Mouse (Mus musculus) intestine, embryonic 14.5 days (tissue): Measurements from ENCODE around the gene Zmat5. TPM values are rescaled to one million over a fixed set of nuclear protein-coding genes. Genes with fewer than 3 reads are reported as not detected.

Experiments
- ATAC-seq: fragments of 200-750 bp; cut with Nextera tagmentation; replicated peaks from 2 replicates; pipeline ENCODE4 v1.8.0; 2017; ENCODE audit warnings: low read depth, moderate number of reproducible peaks, moderate TSS enrichment, moderate library complexity; ENCODE audit not compliant: low FRiP score, low TSS enrichment
- DNase-seq: peaks from one replicate; pipeline ENCODE4 v3.0.0-alpha.2; 2018; ENCODE audit warnings: low spot score
- H3K27ac ChIP-seq: fragments of 300-500 bp; sonication (generic); 2 replicates; pipeline ENCODE4 v1.5.1; 2014; ENCODE audit warnings: low read depth, mild to moderate bottlenecking, control low read depth
- H3K27me3 ChIP-seq: fragments of 300-500 bp; sonication (generic); replicated peaks from 2 replicates; pipeline ENCODE4 v1.6.1; 2014; ENCODE audit warnings: low read length, control low read depth; ENCODE audit not compliant: control insufficient read depth, insufficient read depth
- H3K36me3 ChIP-seq: fragments of 300-500 bp; sonication (generic); 2 replicates; pipeline ENCODE4 v1.6.1; 2014; ENCODE audit warnings: low read length, control low read depth; ENCODE audit not compliant: control insufficient read depth, insufficient read depth
- H3K4me1 ChIP-seq: fragments of 300-500 bp; sonication (generic); replicated peaks from 2 replicates; pipeline ENCODE4 v1.6.1; 2014; ENCODE audit warnings: low read length, control low read depth, mixed read lengths; ENCODE audit not compliant: control insufficient read depth, insufficient read depth
- H3K4me2 ChIP-seq: fragments of 300-500 bp; sonication (generic); 2 replicates; pipeline ENCODE4 v1.6.1; 2014; ENCODE audit warnings: low read length
- H3K4me3 ChIP-seq: fragments of 300-500 bp; sonication (generic); 2 replicates; pipeline ENCODE4 v1.5.1; 2014; ENCODE audit warnings: low read depth, low read length, control low read depth, mixed read lengths
- H3K9ac ChIP-seq: fragments of 300-500 bp; sonication (generic); 2 replicates; pipeline ENCODE4 v1.6.1; 2014; ENCODE audit warnings: mild to moderate bottlenecking, low read length
- H3K9me3 ChIP-seq: fragments of 300-500 bp; sonication (generic); 2 replicates; pipeline ENCODE4 v1.6.1; 2016; ENCODE audit warnings: low read length, control low read depth; ENCODE audit not compliant: control insufficient read depth
- WGBS: fragments of 180-500 bp; shearing (Covaris S2); extraction: QIAGEN DNeasy Blood & Tissue Kit; methylation state at CpG from one replicate; pipeline ENCODE4 v1.1.7; 2014; 5-methylcytosine and 5-hydroxymethylcytosine counted together
- polyA plus RNA-seq: library from polyadenylated mRNA; unstranded; fragments of >200 nt; fragmentation: Nextera tagmentation; extraction: Ambion mirVana; gene quantifications from 2 replicates; pipeline ENCODE4 v1.2.1, GENCODE M21; 2014

Gene Zmat5
- polyA plus RNA-seq, 1 experiment from 2014 or later, result 59.4 TPM

DNA sequence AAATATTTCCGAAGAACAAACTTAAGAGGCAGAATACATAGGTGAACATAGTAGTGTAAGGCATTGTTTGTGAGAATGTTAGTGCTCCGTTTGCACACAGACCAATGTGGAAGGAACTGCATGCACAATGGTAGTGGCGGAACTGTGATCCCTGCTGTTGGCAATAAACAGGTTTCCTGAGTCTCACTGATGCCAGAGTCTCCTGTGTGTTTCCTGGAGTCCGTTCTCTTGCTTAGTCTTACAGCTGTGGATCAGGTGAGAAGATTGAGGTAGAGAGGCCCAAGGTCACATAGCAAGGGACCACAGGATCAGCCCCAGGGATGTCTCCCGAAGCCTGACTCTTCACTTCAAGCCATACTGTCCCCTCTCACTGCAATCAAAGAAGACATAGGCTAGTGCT is 19.0 kb upstream of the Zmat5 start:
- ATAC-seq (no peak), DNase-seq (no peak)
- Histone ChIP-seq H3K9me3 (no peaks in the 10 kb centered on the region), H3K27me3 (no peaks in the 10 kb centered on the region), H3K36me3 (peaks cover 29% of the 10 kb centered on the region), H3K9ac (no peak overlapping the region), H3K4me2 (no peak overlapping the region), H3K4me3 (no peak overlapping the region), H3K4me1 (no peaks in the 10 kb centered on the region), H3K27ac (no peak overlapping the region)
- WGBS, result 76% methylated on average over 5 of the region's 5 CpGs

DNA sequence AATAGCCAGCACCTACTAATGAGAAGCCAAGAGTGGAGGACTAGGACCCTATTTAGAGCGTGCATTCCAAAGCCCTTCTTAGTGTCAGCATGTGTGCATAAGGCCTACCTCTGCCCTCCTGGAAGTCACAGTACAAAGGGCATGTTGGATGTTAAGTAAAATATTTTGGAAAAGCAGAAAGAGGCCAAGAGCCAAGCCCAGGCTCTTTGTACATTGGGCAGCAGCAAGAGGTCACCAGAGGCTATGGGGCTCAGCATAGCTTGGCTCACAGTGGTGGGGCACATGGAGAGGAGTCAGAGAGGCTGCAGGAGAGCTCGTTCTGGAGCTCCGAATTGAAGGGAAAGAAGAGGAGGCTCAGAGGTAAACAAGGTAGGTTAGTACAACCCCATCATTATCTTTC is 17.5 kb upstream of the Zmat5 start:
- Histone ChIP-seq H3K4me1 (no peaks in the 10 kb centered on the region), H3K4me3 (no peak overlapping the region), H3K27me3 (no peaks in the 10 kb centered on the region), H3K36me3 (peaks cover 14% of the 10 kb centered on the region), H3K9ac (no peak overlapping the region), H3K4me2 (no peak overlapping the region), H3K9me3 (no peaks in the 10 kb centered on the region), H3K27ac (no peak overlapping the region)
- 59% methylated on average over 3 of the region's 3 CpGs for WGBS
- ATAC-seq (no peak), DNase-seq (no peak)

DNA sequence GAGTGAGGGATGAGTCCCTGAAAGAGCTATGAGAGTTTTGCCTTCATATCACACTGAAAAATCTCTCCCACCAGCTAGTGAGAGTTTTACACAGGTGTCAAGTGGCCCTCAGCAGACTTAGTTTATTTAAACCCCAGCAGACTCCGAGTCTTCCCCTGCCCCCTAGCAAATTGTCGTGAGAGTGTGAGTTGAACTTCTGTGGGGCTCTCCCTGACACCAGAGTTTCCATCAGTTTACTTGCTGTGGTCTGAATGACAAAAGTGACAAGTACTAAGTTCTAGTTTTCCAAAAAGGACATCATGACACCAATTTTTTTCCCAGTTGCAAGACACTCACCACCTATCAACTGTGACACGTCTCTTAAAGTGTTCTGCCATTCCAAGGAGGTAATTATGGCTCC is 16.6 kb upstream of the Zmat5 start:
- Histone ChIP-seq H3K4me3 (no peak overlapping the region), H3K4me1 (no peaks in the 10 kb centered on the region), H3K27me3 (no peaks in the 10 kb centered on the region), H3K4me2 (no peak overlapping the region), H3K9ac (no peak overlapping the region), H3K36me3 (peaks cover 8% of the 10 kb centered on the region), H3K9me3 (no peaks in the 10 kb centered on the region), H3K27ac (no peak overlapping the region)
- ATAC-seq (no peak), DNase-seq (no peak)
- 35% methylated on average over 3 of the region's 3 CpGs for whole genome bisulfite sequencing

DNA sequence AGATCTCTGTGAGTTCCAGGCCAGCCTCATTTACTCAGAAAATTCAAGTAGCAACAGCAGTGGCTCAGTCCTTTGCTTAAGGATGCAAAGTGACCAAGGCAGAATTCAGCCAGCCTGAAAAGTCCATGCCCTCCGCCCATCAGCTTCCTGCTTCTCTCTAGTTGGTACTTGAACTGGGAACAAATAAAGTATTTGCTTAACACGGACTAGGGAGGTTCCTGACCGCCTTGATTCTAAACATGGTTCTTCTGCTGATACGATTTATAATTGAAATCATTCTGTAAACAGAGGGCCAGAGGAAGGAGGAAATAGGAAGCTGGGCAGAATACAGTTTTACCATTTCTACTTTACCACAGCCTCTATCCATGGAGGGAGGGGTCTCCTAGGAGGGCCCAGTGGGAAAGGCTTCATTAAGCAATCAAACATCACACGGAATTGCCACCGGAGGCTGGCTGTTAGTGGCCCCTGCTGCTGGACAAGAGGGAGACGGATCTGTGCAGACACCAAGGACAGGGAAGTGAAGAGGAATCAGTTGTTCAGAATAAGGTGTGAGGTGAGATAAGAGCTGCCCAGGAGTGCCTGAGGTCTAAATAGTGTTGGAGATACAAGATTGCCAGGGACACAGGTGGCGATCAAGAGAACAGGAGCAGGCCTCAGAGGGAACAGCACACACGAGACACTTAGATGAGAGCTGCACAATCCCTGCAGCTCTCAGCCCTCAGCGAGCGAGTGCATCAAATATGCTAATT is 15.7 kb upstream of the Zmat5 start:
- Histone ChIP-seq H3K9ac (no peak overlapping the region), H3K4me2 (no peak overlapping the region), H3K9me3 (no peaks in the 10 kb centered on the region), H3K4me1 (no peaks in the 10 kb centered on the region), H3K27me3 (no peaks in the 10 kb centered on the region), H3K36me3 (no peaks in the 10 kb centered on the region), H3K4me3 (no peak overlapping the region), H3K27ac (no peak overlapping the region)
- WGBS, result 51% methylated on average over 11 of the region's 11 CpGs
- ATAC-seq (no peak), DNase-seq (no peak)

DNA sequence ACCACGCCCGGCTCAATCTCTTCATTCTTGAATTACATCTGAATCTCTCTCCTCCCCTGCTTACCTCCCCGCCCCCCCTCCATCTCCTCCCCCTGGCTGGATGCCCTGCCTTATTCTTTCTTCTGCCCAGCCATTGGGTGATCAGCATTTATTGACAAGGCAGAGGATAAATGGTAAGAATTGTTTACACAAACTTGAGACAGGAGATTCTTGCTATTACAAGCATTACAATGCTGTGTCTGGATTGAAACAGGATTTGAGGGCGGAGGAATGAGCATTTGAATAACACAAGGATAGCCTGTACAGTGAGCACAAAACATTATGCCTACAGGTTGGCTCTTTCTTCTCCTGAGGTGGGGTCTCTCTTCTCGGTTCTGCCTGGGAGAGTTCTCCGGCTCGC is 14.1 kb upstream of the Zmat5 start:
- no peak for ATAC-seq
- H3K27ac ChIP-seq, result no peak overlapping the region
- no peaks in the 10 kb centered on the region for H3K4me1 ChIP-seq
- no peak overlapping the region for H3K4me2 ChIP-seq
- H3K27me3 ChIP-seq, result no peaks in the 10 kb centered on the region
- DNase-seq, result no peak
- no peak overlapping the region for H3K9ac ChIP-seq
- 81% methylated on average over 7 of the region's 7 CpGs for WGBS
- no peaks in the 10 kb centered on the region for H3K9me3 ChIP-seq
- no peak overlapping the region for H3K4me3 ChIP-seq
- H3K36me3 ChIP-seq, result no peaks in the 10 kb centered on the region

DNA sequence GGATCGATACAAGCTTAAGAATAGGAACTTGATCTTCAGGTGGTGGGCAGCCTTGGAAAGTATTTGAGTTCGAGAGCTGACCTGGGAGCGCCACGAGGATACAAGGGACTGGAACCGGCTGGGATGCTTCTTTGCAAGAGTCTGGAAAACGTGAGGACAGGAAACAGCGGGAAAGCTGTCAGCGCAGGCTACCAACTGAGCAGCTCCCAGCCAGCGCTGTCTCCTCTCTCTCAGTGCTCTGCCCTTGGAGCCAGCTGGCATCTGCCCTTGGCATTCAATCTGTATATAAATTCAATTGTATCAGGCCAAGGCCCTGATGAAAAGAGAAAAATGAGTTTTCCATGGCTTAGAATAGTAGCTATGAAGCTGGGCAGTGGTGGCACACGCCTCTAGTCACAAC is 13.3 kb upstream of the Zmat5 start:
- Histone ChIP-seq H3K36me3 (no peaks in the 10 kb centered on the region), H3K9ac (no peak overlapping the region), H3K9me3 (no peaks in the 10 kb centered on the region), H3K27ac (no peak overlapping the region), H3K4me1 (no peaks in the 10 kb centered on the region), H3K4me2 (no peak overlapping the region), H3K27me3 (no peaks in the 10 kb centered on the region), H3K4me3 (no peak overlapping the region)
- DNase-seq, result no peak
- no peak for ATAC-seq
- 54% methylated on average over 10 of the region's 10 CpGs for WGBS

DNA sequence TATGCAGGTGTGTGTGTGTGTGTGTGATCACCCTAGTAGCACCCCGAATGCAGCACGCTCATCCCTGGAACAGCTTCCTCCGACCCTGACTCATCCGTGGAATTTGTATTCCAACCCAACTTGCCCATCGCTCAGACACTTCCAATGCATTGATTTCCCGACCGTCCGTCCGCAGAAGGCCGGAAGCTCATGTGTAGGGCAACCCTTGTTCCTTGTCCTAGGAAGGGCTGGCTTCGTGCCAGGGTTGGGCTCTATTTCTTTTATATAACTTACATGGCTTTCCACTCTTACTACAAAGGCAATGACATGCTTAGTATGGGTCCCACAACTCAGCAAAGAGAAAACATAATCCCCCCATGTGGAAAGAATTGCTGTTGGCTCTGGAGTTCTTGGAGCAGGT is 12.3 kb upstream of the Zmat5 start:
- H3K27me3 ChIP-seq, result no peaks in the 10 kb centered on the region
- WGBS, result 92% methylated on average over 11 of the region's 11 CpGs
- H3K9ac ChIP-seq, result no peak overlapping the region
- H3K27ac ChIP-seq, result no peak overlapping the region
- ATAC-seq (no peak), DNase-seq (no peak)
- no peaks in the 10 kb centered on the region for H3K4me1 ChIP-seq
- no peaks in the 10 kb centered on the region for H3K36me3 ChIP-seq
- no peaks in the 10 kb centered on the region for H3K9me3 ChIP-seq
- no peak overlapping the region for H3K4me3 ChIP-seq
- no peak overlapping the region for H3K4me2 ChIP-seq

DNA sequence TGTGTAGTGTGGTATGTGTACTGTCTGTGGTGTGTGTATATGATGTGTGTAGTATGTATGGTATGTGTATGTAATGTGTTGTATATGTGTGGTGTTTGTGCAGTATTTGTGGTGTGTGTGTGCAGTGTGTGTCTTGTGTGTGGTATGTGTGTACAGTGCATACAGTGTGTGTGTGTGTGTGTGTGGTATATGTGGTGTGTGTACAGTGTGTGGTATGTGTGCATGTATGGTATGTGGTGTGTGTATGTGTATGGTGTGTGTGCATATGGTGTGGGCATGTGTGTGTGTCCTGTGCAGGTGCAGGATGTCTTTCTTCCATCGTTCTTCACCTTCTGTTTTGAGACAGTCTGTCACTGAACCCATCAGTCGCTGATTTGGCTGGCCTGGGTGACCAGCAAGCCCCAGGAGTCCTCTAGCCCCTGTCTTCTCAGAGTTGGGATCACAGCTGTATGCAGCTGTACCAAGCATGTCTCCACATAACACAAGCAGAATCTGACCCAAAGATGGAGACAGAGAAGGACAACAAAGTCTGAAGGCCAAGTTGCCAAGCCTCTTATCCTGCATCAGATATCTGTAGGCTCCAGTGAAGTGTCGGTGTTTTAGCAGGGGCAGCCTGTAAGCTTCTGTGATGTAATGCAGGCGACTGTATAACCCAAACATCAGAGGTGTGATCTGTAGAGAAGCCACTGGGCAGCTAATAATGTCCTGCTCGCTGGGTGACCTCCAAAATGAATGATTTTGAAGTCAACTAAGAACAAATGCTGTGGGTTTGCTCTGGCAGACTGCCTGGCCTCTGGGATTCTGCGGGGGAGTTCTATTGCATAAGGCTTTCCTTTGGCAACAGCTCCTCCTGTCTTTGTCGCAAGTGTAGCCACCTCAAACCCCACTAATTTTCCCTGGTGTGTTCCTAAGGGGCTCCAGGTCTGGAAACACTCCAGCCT is 7.2 kb upstream of the Zmat5 start:
- no peak for DNase-seq

More for the DNA sequence above, 7.2 kb upstream of the Zmat5 start:
- WGBS, result 30% methylated on average over 7 of the region's 7 CpGs
- ATAC-seq, result no peak; the same call in 1 of the 2 replicates
- Histone ChIP-seq H3K9ac (no peak overlapping the region), H3K36me3 (peaks cover 18% of the 10 kb centered on the region), H3K4me1 (no peaks in the 10 kb centered on the region), H3K9me3 (no peaks in the 10 kb centered on the region), H3K4me3 (no peak overlapping the region), H3K4me2 (no peak overlapping the region), H3K27ac (no peak overlapping the region), H3K27me3 (no peaks in the 10 kb centered on the region)
